Mouse (Mus musculus) kidney, adult 18-20 months (tissue): ENCODE results near the gene Rhoa.

Experiments used
- DNase-seq: peaks from one replicate; pipeline ENCODE4 v3.0.0; 2021

Rhoa gene

DNA sequence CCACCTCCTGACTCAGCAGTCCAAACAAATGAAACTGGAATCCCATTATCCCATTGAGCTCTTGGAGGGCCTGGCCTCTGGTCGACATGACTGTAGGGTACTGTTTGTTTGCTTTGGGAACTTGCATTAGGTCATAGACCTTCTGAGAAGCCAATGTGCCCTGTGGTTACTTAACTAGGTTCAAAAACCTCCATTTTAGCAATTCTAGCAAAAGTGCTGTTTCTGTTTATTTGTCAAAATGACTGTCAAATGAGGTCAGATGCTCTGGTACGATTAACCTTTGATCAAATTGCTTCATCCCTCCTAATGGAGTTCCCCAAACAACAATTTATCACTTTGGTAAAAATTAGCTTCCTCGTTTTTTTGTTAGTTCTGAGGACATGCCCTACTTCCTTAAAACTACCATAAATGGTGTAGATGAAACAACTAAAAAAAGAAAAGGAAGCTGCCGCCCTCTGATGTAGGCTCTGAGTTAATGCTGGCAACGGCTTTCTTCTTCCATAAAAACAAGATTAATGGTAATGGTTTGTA is 36.4 kb downstream of the Rhoa start:
- DNase-seq: peak; percentile 50

DNA sequence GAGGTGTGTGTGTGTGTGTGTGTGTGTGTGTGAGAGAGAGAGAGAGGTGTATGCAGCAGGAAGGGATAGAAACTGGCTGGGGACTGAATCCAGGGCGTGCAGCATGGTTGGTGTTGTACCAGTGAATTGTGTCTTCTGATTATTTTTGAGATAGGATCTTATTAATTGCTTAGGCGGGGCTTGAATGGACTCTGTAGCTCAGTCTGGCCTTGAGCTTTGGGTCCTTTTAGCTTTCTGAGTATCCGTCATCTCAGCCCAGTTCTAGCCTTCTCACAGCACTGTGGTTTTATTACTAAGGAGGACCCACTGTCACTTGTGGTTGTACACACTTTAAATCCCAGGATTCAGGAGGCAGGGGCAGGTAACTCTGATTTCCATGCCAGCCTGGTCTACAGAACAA is 37.4 kb downstream of the Rhoa start:
- no peak for DNase-seq

DNA sequence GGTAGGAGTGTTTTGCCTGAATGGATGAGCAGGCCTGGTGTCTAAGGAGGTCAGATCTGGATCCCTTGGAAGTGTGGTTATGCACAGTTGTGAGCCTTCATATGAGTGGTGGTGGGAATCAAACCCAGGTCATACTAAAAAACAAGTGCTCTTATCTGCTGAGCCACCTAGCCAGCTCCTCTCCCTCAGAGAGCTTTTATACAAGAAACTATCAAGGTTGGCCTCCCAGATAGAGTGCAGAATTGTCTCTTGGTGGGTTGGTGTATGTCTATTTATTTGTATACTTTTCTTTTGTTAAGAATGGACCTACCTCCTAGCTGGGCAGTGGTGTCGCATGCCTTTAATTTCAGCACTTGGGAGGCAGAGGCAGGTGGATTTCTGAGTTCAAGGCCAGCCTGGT is 37.9 kb downstream of the Rhoa start:
- no peak for DNase-seq

DNA sequence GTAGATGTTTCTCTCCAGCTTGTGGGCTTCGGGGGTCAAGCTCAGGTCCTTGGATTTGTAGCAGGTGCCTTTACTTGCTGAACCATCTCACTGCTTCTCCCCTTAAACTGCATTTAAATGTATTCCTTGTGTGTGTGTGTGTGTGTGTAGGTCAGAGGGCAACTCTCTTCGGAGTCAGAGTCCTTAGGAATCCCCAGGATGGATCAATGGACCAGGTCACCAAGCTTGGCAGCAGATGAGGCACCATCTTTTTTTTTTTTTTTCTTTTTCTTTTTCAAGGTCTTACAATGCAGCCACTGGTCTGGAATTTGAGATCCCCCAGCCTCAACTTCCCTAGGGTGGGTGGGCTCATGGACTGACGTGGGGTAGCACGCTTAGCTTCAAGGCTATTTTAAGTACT is 38.5 kb downstream of the Rhoa start:
- DNase-seq: no peak

DNA sequence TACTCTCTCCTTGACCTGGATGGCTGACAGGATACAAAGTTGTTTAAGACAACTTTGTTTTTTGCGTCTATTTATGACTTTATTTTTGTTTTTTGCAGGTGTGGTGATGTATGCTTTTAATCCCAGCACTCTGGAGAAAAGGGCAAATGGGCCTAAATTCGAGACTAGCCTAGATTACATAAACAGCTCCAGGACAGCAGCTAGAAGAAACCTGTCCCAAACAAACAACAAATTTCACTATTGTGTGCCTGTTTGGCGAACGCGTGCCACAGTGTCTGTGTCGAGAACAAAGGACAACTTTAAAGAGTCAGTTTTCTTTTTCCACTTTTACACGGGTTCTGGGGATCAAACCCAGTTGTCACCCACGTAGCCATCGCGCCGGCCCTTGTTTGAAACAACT is 41.1 kb downstream of the Rhoa start:
- peak; percentile 16 for DNase-seq

DNA sequence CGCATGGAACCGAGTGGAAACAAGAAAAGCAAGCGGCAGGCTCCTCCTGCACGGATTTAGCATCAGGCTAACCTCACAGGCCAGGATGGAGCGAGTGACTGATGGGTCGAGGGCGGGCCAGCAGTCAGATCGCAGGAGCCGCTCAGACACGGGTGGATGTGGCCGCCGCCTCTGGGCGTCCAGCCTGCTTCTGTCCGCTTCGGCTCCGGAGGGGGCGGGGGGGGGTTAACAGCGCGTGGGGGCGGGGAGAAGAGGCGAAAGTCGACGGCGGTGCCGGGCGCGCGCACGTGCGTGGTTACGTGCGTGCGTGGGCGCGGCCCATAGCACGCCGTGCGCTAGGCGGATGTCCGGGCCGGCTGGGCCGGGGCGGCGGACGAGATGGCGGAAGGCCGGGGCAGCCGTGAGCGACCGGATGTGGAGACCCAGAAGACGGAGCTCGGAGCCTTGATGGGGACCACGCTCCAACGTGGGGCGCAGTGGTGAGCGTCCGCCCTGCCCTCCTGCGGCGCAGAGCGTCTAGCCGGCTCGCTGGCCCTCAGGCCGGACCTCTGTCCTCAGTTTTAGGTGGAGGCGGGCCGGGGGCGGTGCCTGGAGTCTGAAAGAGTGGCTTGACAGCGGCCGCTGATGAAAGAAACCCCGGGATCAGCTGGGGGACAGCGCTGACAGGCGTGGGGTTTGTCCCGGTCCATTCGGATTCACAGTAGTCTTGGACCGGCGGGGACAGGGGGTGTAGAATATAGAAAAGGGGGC is 41.8 kb downstream of the Rhoa start, which contains the start of gene Usp4:
Gene Usp4, plus strand, starts transcription at position 314 of the 750 bp plus-strand sequence.
- DNase-seq: peak; percentile 92

DNA sequence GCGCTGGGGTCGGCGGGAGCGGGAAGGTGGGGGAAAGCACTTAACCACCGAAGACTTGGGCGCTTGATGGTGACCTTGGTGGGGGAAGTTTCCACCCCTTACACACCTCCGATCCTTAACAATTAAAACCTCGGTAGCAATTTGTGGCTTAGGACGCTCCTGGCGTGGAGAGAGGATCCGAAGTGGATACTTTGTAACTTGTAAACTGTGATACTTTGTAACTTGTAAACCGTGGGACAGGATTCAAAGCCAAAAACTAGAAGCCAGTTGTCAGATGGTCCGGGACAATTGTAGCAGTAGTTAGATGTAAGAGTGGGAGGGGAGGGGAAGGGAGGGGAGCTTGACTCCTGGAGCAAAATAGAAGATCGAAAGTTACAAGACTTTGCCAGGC is 42.4 kb downstream of the Rhoa start:
- DNase-seq: no peak

DNA sequence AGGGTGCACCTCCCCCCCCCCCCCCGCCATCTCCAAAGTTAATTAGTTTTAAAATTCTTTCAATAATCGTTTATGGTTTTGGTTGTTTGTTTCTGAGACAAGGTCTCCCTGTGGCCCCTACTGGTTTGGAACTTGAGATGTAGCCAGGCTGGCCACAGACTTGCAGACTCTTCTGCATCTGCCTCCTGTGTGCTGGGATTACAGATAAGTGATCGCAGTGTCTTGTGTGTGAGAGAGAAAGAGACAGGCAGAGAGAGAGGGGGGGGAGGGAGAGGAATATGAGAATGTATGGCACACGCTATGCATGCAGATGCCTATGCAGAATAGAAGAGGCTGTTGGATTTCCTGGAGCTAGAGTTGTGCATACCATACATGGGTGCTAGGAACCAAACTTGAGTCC is 43.8 kb downstream of the Rhoa start:
- no peak for DNase-seq

DNA sequence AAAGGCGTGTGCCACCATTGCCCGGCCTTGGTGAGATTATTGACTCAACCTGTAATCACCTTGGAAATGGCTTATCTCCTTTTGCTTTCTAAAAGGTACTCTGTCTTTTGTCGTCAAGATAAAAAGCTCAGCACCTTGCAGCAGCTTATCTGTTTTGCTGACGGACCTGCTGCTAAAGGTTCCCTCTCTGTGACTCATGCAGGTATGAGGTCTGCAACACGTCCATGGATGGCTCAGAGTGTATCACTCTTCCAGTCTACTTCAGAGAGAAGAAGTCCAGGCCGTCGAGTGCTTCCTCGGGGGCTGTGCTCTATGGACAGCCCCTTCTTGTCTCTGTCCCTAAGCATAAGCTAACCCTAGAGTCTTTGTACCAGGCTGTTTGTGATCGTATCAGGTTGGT is 72.3 kb downstream of the Rhoa start:
- DNase-seq: no peak

DNA sequence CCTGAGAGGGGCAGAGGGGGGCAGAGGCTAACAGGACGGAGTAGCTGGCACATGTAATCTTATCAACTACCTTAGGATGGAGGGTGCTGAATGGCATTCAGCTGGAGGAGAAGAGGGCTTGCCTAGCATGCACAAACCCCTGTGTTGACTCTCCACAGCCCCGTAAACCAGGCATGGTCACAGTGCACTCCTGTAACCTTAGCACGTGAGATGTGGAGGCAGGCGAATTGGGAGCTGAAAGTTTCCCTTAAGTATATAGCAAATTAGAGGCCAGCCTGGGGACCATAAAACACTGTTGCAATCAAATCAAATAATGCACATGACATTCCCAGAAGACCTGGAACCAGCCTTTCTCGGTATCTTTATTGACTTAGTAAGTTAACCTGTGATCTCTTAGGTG is 72.8 kb downstream of the Rhoa start:
- DNase-seq: no peak

DNA sequence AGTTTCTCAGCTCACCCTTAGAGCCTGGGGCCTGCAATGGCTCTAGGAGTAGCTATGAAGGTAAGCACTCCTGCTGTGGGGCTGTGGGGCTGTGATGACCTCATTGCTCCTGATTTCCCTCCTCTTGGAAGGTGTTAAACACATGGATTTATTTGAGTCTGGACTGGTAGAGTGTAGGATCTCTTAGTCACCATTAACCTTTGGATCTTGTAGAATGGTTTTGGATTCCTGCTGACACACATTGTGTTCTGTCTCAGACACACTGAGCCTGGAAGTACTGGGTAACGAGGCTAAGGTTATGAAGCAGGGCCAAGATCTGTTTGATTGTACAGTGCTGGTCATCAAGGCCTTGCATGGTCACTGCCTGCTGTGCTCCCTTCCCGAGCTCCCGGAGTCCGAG is 73.4 kb downstream of the Rhoa start:
- no peak for DNase-seq

DNA sequence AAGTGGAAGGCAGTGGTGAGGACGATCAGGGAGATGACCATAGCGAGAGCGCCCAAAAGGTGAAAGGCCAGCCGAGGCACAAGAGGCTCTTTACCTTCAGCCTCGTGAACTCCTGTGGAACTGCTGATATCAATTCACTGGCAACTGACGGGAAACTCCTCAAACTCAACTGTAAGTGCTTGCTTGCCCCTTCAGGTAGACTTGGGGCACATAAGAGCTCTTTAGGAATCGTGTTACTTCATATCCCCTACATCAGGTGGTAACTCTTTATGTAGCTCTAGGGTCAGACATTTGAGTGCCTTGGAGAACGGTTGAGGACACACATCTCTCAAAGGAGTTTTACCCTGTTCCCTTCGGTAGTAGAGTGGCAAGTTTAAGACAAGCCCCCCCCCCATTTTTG is 75.5 kb downstream of the Rhoa start:
- DNase-seq: no peak

DNA sequence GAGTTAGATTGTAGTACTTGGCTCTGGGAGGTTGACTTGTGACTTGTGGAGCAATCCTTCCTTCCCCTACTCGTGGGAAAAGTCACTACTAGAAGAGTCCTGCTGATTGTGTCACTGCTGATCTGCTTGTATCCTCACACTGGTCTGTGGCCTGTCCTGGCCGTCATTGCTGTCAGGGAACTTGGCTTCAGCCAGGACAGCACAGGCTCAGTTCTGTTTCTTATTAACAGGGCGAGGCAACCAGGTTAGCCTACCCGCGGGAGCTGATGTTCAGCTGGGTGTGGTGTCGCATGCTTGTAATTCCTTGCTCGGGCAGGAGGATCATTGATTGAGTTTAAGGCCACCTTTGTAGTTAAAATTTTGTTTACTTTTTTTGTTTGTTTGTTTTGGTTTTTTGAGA is 79.1 kb downstream of the Rhoa start:
- DNase-seq: peak; percentile 51

DNA sequence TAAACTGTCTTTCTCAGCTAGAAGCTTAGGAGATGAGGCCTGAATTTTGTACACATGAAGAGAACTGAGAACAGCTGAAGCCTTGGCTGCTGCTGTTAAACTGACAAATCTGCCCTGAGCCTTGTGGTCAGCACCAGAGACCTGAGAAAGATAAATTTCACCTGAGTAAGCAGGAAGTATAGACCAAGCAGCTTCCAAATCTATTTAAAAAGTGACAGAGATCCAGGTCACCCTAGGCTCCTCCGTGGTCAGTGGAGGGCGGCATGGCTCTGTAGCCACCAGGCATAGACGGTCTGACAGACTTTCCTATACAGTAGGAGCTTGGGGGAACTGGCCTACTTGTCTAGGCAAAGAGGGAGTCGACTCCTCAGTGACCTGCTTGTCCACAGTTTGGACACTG is 80.9 kb downstream of the Rhoa start:
- DNase-seq: no peak
